Mouse (Mus musculus) liver, embryonic 13.5 days (tissue): ENCODE results near the gene Parvb. TPM values are rescaled to one million over a fixed set of nuclear protein-coding genes. Genes with fewer than 3 reads are reported as not detected.

Experiments used
- ATAC-seq: fragments of 200-750 bp; cut with Nextera tagmentation; 2 replicates; pipeline ENCODE4 v1.8.0; 2017; ENCODE audit warnings: low read depth, mild to moderate bottlenecking, moderate number of reproducible peaks, moderate library complexity
- DNase-seq: peaks from one replicate; pipeline ENCODE4 v3.0.0; 2022
- H3K27ac ChIP-seq: fragments of 300-500 bp; sonication (generic); 2 replicates; pipeline ENCODE4 v1.5.1; 2015; ENCODE audit warnings: moderate library complexity, mild to moderate bottlenecking, inconsistent platforms
- H3K27me3 ChIP-seq: fragments of 300-500 bp; sonication (generic); 2 replicates; pipeline ENCODE4 v1.6.1; 2015; ENCODE audit warnings: mild to moderate bottlenecking, inconsistent platforms
- H3K36me3 ChIP-seq: fragments of 300-500 bp; sonication (generic); 2 replicates; pipeline ENCODE4 v1.6.1; 2015; ENCODE audit warnings: mild to moderate bottlenecking, inconsistent platforms
- H3K4me1 ChIP-seq: fragments of 300-500 bp; sonication (generic); replicated peaks from 2 replicates; pipeline ENCODE4 v1.6.1; 2015; ENCODE audit warnings: inconsistent platforms
- H3K4me2 ChIP-seq: fragments of 300-500 bp; sonication (generic); 2 replicates; pipeline ENCODE4 v1.6.1; 2015; ENCODE audit warnings: inconsistent platforms, mild to moderate bottlenecking, moderate library complexity
- H3K4me3 ChIP-seq: fragments of 300-500 bp; sonication (generic); replicated peaks from 2 replicates; pipeline ENCODE4 v1.5.1; 2015; ENCODE audit warnings: mild to moderate bottlenecking, inconsistent platforms
- H3K9ac ChIP-seq: fragments of 300-500 bp; sonication (generic); 2 replicates; pipeline ENCODE4 v1.6.1; 2015; ENCODE audit warnings: mild to moderate bottlenecking, inconsistent platforms
- H3K9me3 ChIP-seq: fragments of 300-500 bp; sonication (generic); replicated peaks from 2 replicates; pipeline ENCODE4 v1.6.1; 2016; ENCODE audit warnings: inconsistent platforms
- WGBS: fragments of 180-500 bp; shearing (Covaris S2); methylation state at CpG from one replicate; pipeline ENCODE4 v1.1.7; 2015; ENCODE audit not compliant: insufficient replicate concordance; 5-methylcytosine and 5-hydroxymethylcytosine counted together
- polyA plus RNA-seq: library from polyadenylated mRNA; unstranded; fragments of >200 nt; fragmentation: Nextera tagmentation; extraction: Ambion mirVana; gene quantifications from 2 replicates; pipeline ENCODE4 v1.2.1, GENCODE M21; 2015

Parvb gene
- polyA plus RNA-seq, 1 experiment from 2014 or later, result 6.7 TPM

DNA sequence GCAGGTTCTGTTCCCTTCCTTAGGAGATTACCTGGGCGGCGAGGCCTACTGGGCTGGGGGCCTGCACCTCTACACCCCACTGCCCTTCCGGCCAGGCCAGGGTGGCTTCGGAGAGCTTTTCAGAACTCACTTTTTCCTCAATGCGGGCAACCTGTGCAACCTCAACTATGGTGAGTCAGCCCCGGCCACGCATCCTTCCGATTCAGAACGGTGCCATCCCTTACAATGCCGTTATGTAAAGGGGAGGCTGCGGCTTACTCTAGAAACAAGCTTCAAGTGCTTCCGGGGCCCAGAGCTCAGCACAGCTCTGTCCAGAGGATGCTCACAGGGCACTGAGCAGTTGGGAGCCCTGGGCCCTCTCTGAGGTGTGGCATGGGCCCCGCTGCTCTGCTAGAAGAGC, 21.4 kb upstream of the Parvb start:
- Histone ChIP-seq H3K27me3 (no peaks in the 10 kb centered on the region), H3K36me3 (peaks cover 82% of the 10 kb centered on the region), H3K4me1 (peaks cover 56% of the 10 kb centered on the region), H3K27ac (peak overlapping the region; percentile 93), H3K9me3 (no peaks in the 10 kb centered on the region), H3K4me3 (peak overlapping the region; percentile 36), H3K4me2 (peak overlapping the region; percentile 71), H3K9ac (peak overlapping the region; percentile 75)
- no peak for DNase-seq
- ATAC-seq, result no peak
- WGBS, result 73% methylated on average over 13 of the region's 13 CpGs

DNA sequence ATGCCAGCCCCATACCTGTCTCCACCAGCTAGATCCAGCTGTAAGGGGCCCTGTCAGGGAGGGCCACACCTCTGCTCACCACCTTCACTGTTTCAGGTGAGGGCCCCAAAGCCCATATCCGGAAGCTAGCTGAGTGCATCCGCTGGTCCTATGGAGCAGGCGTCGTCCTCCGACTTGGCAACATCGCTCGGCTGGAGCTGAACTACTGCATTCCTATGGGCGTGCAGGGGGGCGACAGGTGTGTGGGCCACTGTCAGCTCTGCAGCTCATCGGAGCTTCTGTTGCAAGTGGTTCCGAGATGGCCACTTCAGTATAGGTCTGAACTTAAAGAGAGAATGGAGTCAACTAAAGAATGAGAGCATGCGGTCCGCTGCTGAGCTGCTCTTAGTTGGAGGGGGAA, 20.9 kb upstream of the Parvb start:
- ATAC-seq (no peak), DNase-seq (no peak)
- peak overlapping the region; percentile 36 for H3K4me3 ChIP-seq
- H3K9ac ChIP-seq, result peak overlapping the region; percentile 75
- H3K9me3 ChIP-seq, result no peaks in the 10 kb centered on the region
- 93% methylated on average over 13 of the region's 13 CpGs for WGBS
- H3K4me2 ChIP-seq, result peak overlapping the region; percentile 71
- no peaks in the 10 kb centered on the region for H3K27me3 ChIP-seq
- H3K4me1 ChIP-seq, result peaks cover 56% of the 10 kb centered on the region
- peak overlapping the region; percentile 93 for H3K27ac ChIP-seq
- H3K36me3 ChIP-seq, result peaks cover 77% of the 10 kb centered on the region

DNA sequence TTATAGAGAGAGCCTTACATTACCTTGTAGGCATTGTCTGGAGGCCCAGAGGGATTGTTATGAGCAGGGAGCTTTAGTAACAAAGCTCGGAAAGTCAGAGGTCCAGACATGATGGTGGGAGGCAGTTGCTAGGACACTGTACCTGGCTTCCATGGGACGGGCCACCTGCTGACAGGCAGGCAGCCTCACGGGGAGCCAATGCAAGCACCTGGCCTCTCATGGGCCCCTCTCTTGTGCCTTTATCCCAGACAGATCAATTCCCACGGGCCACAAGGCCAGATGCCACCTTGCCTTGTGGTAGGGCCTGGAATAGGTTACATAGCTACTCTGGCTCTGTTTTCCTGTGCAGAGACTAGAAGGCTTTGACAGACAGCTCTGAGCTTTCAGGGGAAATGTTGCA, 20.3 kb upstream of the Parvb start:
- Histone ChIP-seq H3K9me3 (no peaks in the 10 kb centered on the region), H3K4me3 (no peak overlapping the region), H3K4me2 (no peak overlapping the region), H3K9ac (0 out of 2 replicates have a peak overlapping the region, but pooled peaks have one; percentile 31), H3K27ac (peak overlapping the region; percentile 93), H3K36me3 (peaks cover 70% of the 10 kb centered on the region), H3K4me1 (peaks cover 62% of the 10 kb centered on the region), H3K27me3 (no peaks in the 10 kb centered on the region)
- ATAC-seq (no peak), DNase-seq (no peak)
- 69% methylated on average over 4 of the region's 4 CpGs for WGBS

DNA sequence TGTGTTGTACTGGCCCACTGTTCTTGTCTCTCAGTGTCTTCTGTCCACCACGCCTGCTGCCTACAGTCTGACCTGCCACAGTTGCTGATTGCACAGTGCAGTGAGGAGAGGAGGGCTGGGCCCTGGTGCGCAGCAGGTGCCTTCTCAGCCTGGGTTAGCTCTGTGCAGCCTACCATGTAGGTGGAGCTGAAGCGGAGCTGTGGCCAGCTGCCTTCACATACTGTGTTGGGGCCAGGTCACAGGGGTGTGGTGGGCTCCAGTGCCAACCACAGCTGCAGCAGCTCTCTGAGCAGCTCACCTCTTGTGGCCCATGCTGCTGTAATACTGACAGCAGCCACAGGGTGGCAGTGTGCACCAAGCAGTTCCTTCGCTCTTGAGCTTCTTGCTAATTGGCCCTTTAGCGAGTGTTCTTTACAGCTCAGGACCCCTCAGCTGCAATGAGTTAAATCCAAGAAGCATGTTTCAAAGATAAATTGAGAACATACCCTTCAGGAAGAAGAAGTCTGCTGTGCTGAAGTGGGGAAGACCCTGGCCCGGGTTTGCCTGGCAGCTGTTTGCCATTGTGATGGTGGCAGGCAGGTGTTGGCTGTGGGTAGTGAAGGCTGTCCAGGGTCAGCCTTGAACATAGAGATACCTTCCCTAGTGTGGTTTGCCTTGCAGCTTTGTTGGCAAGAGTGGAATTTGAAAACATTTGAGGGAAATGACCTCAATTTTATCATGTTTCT, 19.6 kb upstream of the Parvb start:
- peak overlapping the region; percentile 37; the same call in 1 of the 2 replicates for H3K9ac ChIP-seq
- peak; percentile 72 for DNase-seq
- peaks cover 66% of the 10 kb centered on the region for H3K4me1 ChIP-seq
- no peak overlapping the region for H3K4me3 ChIP-seq
- 40% methylated on average over 6 of the region's 6 CpGs for WGBS
- no peaks in the 10 kb centered on the region for H3K27me3 ChIP-seq
- H3K36me3 ChIP-seq, result peaks cover 65% of the 10 kb centered on the region
- peak overlapping the region; percentile 93 for H3K27ac ChIP-seq
- H3K9me3 ChIP-seq, result no peaks in the 10 kb centered on the region
- peak; percentile 18 for ATAC-seq
- no peak overlapping the region for H3K4me2 ChIP-seq

DNA sequence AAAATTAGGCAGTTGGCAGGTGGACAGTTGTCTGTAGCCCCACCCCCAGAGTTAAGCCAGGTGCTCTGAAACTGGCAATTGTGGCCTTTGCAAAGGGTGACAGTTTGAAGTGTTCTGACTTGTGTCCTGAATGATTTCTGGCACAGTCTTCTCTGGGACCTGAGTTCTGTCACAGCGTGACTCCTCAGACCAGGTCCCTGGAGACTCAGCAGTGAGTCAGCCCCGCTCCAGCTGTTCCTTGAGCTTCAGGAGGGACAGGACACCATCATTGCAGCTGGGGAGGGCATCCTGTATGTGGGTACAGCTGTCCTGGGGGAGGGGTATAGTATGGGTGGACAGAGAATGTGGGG, 19.1 kb upstream of the Parvb start:
- DNase-seq, result no peak
- no peak overlapping the region for H3K4me3 ChIP-seq
- WGBS, result 89% methylated on average over 2 of the region's 2 CpGs
- H3K36me3 ChIP-seq, result peaks cover 61% of the 10 kb centered on the region
- no peaks in the 10 kb centered on the region for H3K9me3 ChIP-seq
- no peak overlapping the region for H3K4me2 ChIP-seq
- H3K4me1 ChIP-seq, result peaks cover 66% of the 10 kb centered on the region
- H3K27ac ChIP-seq, result no peak overlapping the region
- H3K9ac ChIP-seq, result no peak overlapping the region
- 0 out of 2 replicates have a peak, but pooled peaks cover 1% of the 10 kb centered on the region for H3K27me3 ChIP-seq
- ATAC-seq, result no peak

DNA sequence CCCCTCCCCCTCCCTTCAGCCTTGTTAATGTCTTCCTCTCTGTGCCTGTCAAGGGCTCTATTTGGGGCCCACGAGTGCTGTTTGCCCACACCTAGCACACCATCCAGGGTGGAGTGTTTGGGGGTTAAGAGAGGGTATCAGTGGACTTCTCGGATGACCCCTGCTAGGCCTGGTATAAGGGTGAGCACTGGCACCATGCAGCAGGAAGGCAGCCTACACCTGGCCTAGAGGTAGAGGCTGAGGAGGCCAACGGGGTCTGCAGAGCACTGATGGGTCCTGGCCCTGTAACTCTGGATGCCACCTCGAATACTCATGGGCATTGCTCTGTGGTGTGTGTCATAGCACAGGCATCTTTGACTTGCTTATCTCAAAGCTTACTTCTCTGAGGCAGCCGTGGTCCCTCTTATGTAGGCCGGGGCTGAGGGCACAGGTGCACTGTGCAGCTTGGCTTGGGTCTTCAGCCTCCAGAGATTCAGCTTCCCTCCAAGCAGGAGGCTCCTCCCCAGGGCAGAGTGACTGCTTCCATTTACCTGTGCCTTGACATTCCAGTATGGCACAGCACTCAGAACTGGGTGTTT, 18.6 kb upstream of the Parvb start:
- Histone ChIP-seq H3K4me1 (peaks cover 68% of the 10 kb centered on the region), H3K4me2 (no peak overlapping the region), H3K4me3 (no peak overlapping the region), H3K27me3 (peaks cover 6% of the 10 kb centered on the region; the same call in 1 of the 2 replicates), H3K9me3 (no peaks in the 10 kb centered on the region), H3K9ac (no peak overlapping the region), H3K36me3 (peaks cover 57% of the 10 kb centered on the region), H3K27ac (no peak overlapping the region)
- no peak for ATAC-seq
- no peak for DNase-seq
- 80% methylated on average over 6 of the region's 6 CpGs for WGBS

DNA sequence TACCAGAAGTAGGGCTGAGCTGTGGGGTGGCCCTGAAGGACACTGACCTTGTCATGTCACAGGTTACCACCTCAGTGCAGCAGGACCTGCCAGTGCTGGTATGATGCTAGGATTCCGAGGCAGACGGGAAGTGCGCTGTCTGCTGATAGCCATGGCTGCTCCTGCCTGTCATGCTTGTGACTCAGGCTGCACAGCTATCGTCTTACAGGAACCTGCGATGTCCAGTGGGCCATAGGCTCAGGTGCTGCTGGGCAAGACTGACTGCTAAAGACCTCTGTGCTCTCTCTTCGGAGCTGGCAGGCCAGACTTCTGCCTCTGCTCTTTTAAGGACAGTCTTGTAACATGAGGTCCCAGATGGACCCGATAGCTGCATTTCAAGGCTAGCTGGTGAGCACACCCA, 17.4 kb upstream of the Parvb start:
- H3K27me3 ChIP-seq, result peaks cover 15% of the 10 kb centered on the region; the same call in 1 of the 2 replicates
- DNase-seq (no peak), ATAC-seq (no peak)
- H3K4me3 ChIP-seq, result no peak overlapping the region
- H3K9ac ChIP-seq, result no peak overlapping the region
- no peak overlapping the region for H3K4me2 ChIP-seq
- no peaks in the 10 kb centered on the region for H3K9me3 ChIP-seq
- peaks cover 64% of the 10 kb centered on the region for H3K4me1 ChIP-seq
- 79% methylated on average over 7 of the region's 7 CpGs for WGBS
- H3K36me3 ChIP-seq, result peaks cover 49% of the 10 kb centered on the region
- H3K27ac ChIP-seq, result no peak overlapping the region

DNA sequence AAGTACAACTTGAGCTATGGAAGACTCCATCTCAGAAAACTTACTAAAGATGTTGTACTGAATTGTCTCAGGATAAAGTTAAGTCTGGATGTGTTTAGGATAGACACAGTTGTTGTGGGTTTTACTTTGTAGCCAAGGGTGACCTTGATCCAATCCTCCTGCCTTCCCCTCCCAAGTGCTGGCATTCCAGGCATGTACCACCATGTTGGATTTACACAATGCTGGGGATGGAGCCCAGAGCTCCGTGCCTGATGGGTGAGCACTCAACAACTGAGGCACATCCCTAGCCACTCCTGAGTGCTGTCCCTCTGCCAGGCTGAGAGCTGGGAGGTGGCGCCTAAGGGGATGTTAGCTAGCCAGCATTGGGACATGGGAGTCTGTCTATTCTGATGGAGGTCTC, 16.6 kb upstream of the Parvb start:
- Histone ChIP-seq H3K9me3 (no peaks in the 10 kb centered on the region), H3K36me3 (peaks cover 46% of the 10 kb centered on the region), H3K4me2 (no peak overlapping the region), H3K4me1 (peaks cover 56% of the 10 kb centered on the region), H3K27ac (no peak overlapping the region; the same call in 1 of the 2 replicates), H3K9ac (no peak overlapping the region), H3K4me3 (no peak overlapping the region), H3K27me3 (peaks cover 19% of the 10 kb centered on the region; the same call in 1 of the 2 replicates)
- 73% methylated on average over 2 of the region's 2 CpGs for WGBS
- ATAC-seq, result no peak
- DNase-seq, result no peak

DNA sequence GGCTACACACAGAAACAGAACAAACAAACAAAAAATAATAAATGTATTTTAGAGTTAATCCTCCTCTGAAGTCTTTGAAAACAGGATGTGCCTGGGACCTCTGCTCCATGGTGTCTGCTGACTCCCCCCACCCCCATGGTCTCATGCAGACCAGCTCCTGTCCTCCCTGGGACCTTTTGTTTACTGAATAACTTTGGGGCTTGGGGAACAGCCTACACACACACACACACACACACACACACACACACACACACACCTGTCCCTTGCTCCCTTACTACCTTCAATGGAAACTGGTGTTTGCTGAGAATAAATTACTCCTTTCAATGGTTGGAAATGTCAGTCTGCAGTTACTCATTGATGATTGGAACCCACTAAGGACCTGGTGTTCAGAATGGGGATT, 15.8 kb upstream of the Parvb start:
- Histone ChIP-seq H3K9ac (no peak overlapping the region), H3K36me3 (peaks cover 38% of the 10 kb centered on the region), H3K9me3 (no peaks in the 10 kb centered on the region), H3K4me1 (peaks cover 49% of the 10 kb centered on the region), H3K27me3 (peaks cover 19% of the 10 kb centered on the region; the same call in 1 of the 2 replicates), H3K4me2 (no peak overlapping the region), H3K27ac (peak overlapping the region; percentile 55; the same call in 1 of the 2 replicates), H3K4me3 (no peak overlapping the region)
- ATAC-seq (no peak), DNase-seq (no peak)

DNA sequence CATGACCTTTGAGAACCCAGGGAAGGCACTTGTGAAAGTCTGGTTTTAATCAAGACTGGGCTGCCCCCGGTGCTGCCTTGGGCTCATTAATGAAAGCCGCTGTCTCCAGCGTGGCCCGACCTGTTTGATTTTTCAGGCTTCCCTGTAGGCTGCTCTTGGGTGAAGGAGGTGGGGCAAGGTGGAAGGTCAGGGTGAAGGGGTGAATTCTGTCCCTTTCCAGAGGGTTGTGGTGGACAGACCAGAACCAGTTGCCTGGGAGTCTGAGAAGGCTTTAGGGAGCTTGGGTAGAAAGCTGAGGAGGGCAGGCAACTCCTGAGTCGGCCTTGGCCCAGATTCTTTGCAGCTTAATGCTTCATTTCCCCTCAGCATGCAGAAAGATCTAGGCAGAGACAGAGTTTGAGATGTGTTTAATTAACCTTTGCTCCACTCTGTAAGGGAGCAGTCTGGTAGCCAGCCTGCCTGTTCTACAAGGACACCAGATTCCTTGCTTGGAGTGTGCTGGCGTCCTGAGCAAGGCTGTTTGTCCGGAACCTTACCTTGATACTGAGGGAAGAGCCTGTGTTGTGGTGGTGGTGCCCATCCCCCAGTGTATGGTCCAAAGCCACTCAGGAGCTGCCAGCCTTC, 15.3 kb upstream of the Parvb start:
- WGBS, result 58% methylated on average over 7 of the region's 7 CpGs
- H3K9me3 ChIP-seq, result no peaks in the 10 kb centered on the region
- DNase-seq (no peak), ATAC-seq (no peak)
- peaks cover 43% of the 10 kb centered on the region for H3K4me1 ChIP-seq
- peaks cover 33% of the 10 kb centered on the region for H3K36me3 ChIP-seq
- peaks cover 19% of the 10 kb centered on the region; the same call in 1 of the 2 replicates for H3K27me3 ChIP-seq
- no peak overlapping the region for H3K9ac ChIP-seq
- no peak overlapping the region for H3K4me3 ChIP-seq
- H3K27ac ChIP-seq, result peak overlapping the region; percentile 55
- H3K4me2 ChIP-seq, result no peak overlapping the region

DNA sequence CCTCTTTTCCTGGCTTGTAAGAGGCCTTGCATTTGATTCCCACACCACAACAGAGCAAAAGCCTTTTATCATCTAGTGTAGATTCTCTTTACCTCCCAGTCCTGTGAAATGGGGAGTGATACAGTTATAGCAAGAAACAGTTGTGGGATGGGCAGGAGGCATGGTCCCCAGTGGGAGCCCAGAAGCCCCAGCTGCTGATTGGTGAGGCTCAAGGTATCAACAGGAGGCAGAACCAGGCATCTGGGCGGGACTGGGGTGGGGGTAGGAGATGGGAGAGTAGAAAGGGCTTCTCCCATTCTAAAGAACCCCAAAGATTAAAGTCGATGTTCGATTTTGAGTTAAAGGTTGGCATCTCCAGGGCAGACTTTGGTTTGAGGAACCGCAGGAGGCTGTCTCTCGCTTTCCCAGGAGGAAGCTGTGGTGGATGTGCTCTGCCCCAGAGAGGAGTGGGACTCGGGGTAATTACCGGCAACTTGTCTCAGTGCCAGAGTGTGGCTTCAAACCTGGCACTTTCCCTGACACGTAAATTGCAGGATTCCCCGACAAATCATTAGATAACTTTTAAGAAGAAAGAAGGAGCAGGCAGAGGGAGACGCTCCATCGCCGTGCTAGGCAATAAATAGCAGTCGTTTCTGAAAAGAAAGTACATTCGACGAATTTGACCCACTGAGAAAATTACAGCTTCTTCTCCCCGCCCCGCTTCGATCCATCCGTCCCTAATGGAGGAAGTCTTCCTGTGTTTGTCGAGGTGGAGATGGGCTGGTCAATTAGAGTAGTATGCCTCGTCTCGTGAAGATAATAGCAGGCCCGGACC, 13.7 kb upstream of the Parvb start:
- Histone ChIP-seq H3K4me3 (no peak overlapping the region), H3K36me3 (peaks cover 22% of the 10 kb centered on the region), H3K4me2 (0 out of 2 replicates have a peak overlapping the region, but pooled peaks have one; percentile 1), H3K27ac (no peak overlapping the region), H3K9ac (no peak overlapping the region), H3K4me1 (peaks cover 31% of the 10 kb centered on the region), H3K9me3 (no peaks in the 10 kb centered on the region), H3K27me3 (peaks cover 19% of the 10 kb centered on the region; the same call in 1 of the 2 replicates)
- WGBS, result 33% methylated on average over 23 of the region's 23 CpGs
- DNase-seq (no peak), ATAC-seq (peak; percentile 33; the same call in 1 of the 2 replicates)
